Mouse (Mus musculus): Measurements from ENCODE around the gene Mmachc. TPM values are rescaled to one million over a fixed set of nuclear protein-coding genes. Genes with fewer than 3 reads are reported as not detected.

Gene Mmachc
- total RNA-seq, 4 experiments from 2014 or later = 61.8 to 72.5 (median 66.4) TPM

Other genes with a start within 250 kb of the Mmachc start
- gene Mast2, start 244.2 kb downstream of the Mmachc start, total RNA-seq (2022) = 100 to 1,000 TPM; 121 to 144 (median 138) TPM
- gene Ipp, start 200.9 kb downstream of the Mmachc start, total RNA-seq (2022) = 10 to 100 TPM; 14.0 to 19.0 (median 16.8) TPM
- 10 to 100 TPM; 31.5 to 34.6 (median 32.0) TPM for gene Tmem69, start 152.5 kb downstream of the Mmachc start, total RNA-seq (2022)
- gene Gpbp1l1, start 150.7 kb downstream of the Mmachc start, total RNA-seq (2022) = 10 to 100 TPM; 65.2 to 87.3 (median 72.0) TPM
- 1 to 10 TPM; 3.1 to 3.5 (median 3.3) TPM for gene Ccdc17, start 111.8 kb downstream of the Mmachc start, total RNA-seq (2022)
- gene Nasp, start 80.5 kb downstream of the Mmachc start, total RNA-seq (2022) = 10 to 100 TPM; 13.3 to 18.4 (median 16.0) TPM
- 100 to 1,000 TPM; 297 to 332 (median 327) TPM for gene Akr1a1, start 56.7 kb downstream of the Mmachc start, total RNA-seq (2022)
- gene Prdx1, start 22.9 kb downstream of the Mmachc start, total RNA-seq (2022) = 100 to 1,000 TPM; 475 to 641 (median 529) TPM
- gene Ccdc163, start 103 bp upstream of the Mmachc start, total RNA-seq (2022) = 1 to 10 TPM; 3.0 to 5.7 (median 4.1) TPM
- 1 to 10 TPM; 1.6 to 3.3 (median 2.3) TPM for gene Tesk2, start 12.5 kb upstream of the Mmachc start, total RNA-seq (2022)
- gene Toe1, start 99.2 kb upstream of the Mmachc start, total RNA-seq (2022) = 1 to 10 TPM; 4.2 to 8.2 (median 5.4) TPM
- gene Mutyh, start 99.3 kb upstream of the Mmachc start, total RNA-seq (2022) = 1 to 10 TPM in 3 of 4 experiments, under 1 TPM in 1; 0.95 to 1.3 (median 1.1) TPM
- 1 to 10 TPM; 2.9 to 6.1 (median 3.9) TPM for gene Hpdl, start 113.3 kb upstream of the Mmachc start, total RNA-seq (2022)
- 1 to 10 TPM in 1 of 4 experiments, under 1 TPM in 3; 0.82 to 1.4 (median 0.92) TPM for gene Zswim5, start 169.0 kb upstream of the Mmachc start, total RNA-seq (2022)